Mouse (Mus musculus): ENCODE results near the gene Sccpdh.
A peak's percentile ranks its signal among the peaks of the same experiment; 100 is the strongest.

Sccpdh gene

GRCm38 (mm10) chr1:179734500-179735474, 66.8 kb downstream of the Sccpdh start:
- DNase-seq (ENCODE audit: low spot score), result peak; percentile 13

DNA sequence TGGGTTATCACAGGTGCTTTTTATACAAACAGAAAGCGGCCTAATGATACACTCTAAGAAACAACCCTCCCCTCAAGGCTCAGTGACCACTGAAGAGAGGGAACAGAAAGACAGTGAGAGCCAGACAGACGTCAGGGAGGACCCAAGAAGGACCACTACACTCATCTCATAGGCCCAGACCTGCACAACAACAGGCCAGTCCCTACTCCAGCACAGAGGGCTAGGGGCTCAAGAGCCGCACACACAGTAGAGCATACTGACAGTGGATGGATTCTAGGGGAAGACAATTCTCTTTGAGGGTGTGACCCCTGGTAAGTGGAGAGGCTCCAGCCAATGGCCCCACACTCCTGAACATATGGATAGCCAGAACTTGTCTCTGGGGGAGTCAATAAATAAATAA, 68.5 kb downstream of the Sccpdh start:
- no peak for DNase-seq (ENCODE audit: low spot score)

Data from ovary, adult 18-20 months (tissue).